Mouse (Mus musculus): Measurements from ENCODE around the gene Gm28230.

DNA sequence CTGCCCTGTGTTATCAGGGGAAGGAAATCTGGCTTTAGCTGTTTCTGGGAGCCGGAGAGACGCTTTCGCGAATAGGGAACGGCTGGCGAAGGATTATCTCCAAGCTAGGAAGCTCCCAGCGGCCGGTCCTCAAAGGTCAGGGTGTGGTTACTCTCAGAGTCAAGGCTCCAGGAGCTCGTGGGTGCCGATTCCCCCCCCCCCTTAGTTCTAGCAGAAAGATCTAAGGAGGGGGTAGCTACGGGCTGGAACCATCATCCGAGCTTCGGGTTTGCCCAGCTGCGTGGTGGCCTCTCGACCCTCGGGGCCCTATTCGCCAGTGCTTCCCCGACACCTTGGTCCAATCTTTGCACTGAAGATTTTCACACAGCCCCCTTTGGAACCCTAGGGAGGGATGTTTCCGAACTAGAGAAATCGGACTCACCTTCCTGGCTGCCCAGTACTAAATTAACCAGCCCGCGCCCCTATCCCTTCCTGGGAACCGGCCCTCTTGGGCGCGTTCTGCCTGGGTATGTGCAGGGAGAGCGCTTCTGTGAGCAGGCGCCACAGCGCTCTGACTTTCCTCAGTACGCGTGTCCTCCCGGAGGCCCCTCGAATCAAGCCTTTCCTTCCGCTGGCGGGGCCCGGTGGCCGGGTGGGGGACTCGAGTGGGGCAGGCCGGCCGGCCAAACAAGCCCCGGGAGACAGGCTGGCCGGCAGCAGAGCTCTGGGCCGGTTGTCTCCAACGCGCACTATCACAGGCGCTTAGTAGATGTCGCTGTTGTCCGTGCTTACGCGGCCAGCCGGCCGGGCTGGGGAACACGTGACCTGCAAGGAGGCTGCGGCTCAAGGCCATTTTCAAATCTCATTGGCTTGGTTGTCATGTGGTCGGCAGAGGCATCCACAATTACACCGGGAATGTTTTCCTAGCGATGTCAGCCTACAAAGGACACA lies 35.2 kb upstream of the Gm28230 start, which contains the start of gene Hoxd10:
- TF ChIP-seq MXI1 (IDR thresholded peaks at IDR 0.05; ENCODE audit: low read depth, low read length) (no peak), IRF4 (IDR thresholded peaks at IDR 0.05; ENCODE audit: low read depth, low read length) (no peak), TCF12 (IDR thresholded peaks at IDR 0.05; ENCODE audit: low read depth, low read length) (no peak), EP300 (IDR thresholded peaks at IDR 0.05; ENCODE audit: low read length) (no peak), E2F4 (IDR thresholded peaks at IDR 0.05; ENCODE audit: insufficient replicate concordance, low read depth, low read length) (no peak), CTCF (conservative IDR thresholded peaks at IDR 0.05 in 1 of 2, IDR thresholded peaks at IDR 0.05 in 1 of 2; ENCODE audit: low read depth in 2 of 2, low read length in 2 of 2) (no peak), TBP (conservative IDR thresholded peaks at IDR 0.05; ENCODE audit: low read depth, low read length) (no peak), HCFC1 (IDR thresholded peaks at IDR 0.05; ENCODE audit: low read depth, low read length) (no peak), RCOR1 (conservative IDR thresholded peaks at IDR 0.05; ENCODE audit: low read depth, low read length) (no peak), JUND (conservative IDR thresholded peaks at IDR 0.05; ENCODE audit: low read depth, low read length) (no peak), USF1 (IDR thresholded peaks at IDR 0.05; ENCODE audit: low read depth, low read length) (no peak), RAD21 (IDR thresholded peaks at IDR 0.05; ENCODE audit: low read depth, low read length) (no peak), ELF1 (IDR thresholded peaks at IDR 0.05; ENCODE audit: low read depth, low read length) (no peak)
